In the genomic region with DNA sequence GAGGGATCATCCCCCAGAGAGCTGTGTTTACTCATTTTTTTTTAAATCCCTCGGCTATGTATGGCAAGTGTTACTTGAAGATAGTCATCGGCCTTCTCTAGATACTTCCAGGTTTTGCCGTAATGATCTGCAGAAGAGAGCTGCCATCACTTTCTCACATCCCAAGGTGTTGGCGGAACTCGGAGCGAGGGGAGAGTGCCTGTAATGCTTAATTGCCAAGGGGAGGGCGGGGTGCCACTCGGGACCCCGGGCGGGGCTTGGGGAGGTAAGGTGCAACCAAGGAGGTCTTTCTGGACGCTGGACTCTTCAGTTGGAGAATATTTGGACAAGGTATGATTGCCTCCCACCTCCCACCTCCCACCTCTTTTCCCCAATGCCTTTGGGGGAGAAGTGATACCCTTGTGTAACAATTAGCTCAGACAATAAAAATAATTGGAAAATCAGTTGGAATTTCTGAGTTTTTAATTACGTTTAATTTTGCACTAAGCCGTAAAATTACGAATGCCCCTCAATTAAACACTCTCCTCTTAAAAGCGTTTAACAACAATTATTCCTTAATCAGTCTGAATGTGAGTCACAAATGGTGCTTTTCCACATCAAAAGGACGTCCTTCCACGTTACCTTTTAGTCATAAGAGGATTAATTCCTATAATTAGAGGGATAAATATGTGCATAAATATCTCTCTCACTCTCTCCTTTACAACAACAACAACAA, we compare ENCODE assay signal across 8 mouse cellular contexts. TPM values are rescaled to one million over a fixed set of nuclear protein-coding genes. Genes with fewer than 3 reads are reported as not detected.
DNase-seq lines count a peak whose midpoint lies in the region; ATAC-seq lines count a peak whose summit lies in the region.

No protein-coding gene starts in this region.

- WGBS in kidney, embryonic 16.5 days: 10% methylated on average over 17 of the region's 17 CpGs
- WGBS in embryonic facial prominence, embryonic 15.5 days: 19% methylated on average over 17 of the region's 17 CpGs
- WGBS in hindbrain, embryonic 16.5 days: 15% methylated on average over 17 of the region's 17 CpGs
- WGBS in neural tube, embryonic 11.5 days: 8% methylated on average over 17 of the region's 17 CpGs

- H3K27ac ChIP-seq in kidney, embryonic 16.5 days (ENCODE audit: low read length): peak overlapping the region; percentile 84
- no peak overlapping the region for H3K27ac ChIP-seq in embryonic facial prominence, embryonic 15.5 days (replicated peaks)
- peak overlapping the region; percentile 51; the same call in 1 of the 2 replicates for H3K27ac ChIP-seq in hindbrain, embryonic 16.5 days (ENCODE audit: low read depth, low read length)
- peak overlapping the region; percentile 51; the same call in 1 of the 2 replicates for H3K27ac ChIP-seq in neural tube, embryonic 11.5 days (ENCODE audit: low read depth, low read length)

- ATAC-seq in kidney, embryonic 16.5 days (ENCODE audit: low FRiP score, low TSS enrichment): no peak
- ATAC-seq in embryonic facial prominence, embryonic 15.5 days (ENCODE audit: insufficient number of reproducible peaks, low FRiP score, low TSS enrichment, low read depth): no peak
- ATAC-seq in hindbrain, embryonic 16.5 days: no peak
- no peak for ATAC-seq in neural tube, embryonic 11.5 days (ENCODE audit: insufficient read depth, low FRiP score, low TSS enrichment)

- no peaks in the 10 kb centered on the region for H3K9me3 ChIP-seq in kidney, embryonic 16.5 days (ENCODE audit: low read length)
- no peaks in the 10 kb centered on the region for H3K9me3 ChIP-seq in embryonic facial prominence, embryonic 15.5 days (replicated peaks)
- no peaks in the 10 kb centered on the region for H3K9me3 ChIP-seq in hindbrain, embryonic 16.5 days (ENCODE audit: control insufficient read depth, low read length)
- H3K9me3 ChIP-seq in neural tube, embryonic 11.5 days (ENCODE audit: control insufficient read depth, low read length): no peaks in the 10 kb centered on the region

- peak overlapping the region; percentile 51 for H3K4me3 ChIP-seq in kidney, embryonic 16.5 days (ENCODE audit: low read length)
- peak overlapping the region; percentile 47 for H3K4me3 ChIP-seq in embryonic facial prominence, embryonic 15.5 days (replicated peaks)
- H3K4me3 ChIP-seq in hindbrain, embryonic 16.5 days (ENCODE audit: low read length): peak overlapping the region; percentile 42
- H3K4me3 ChIP-seq in neural tube, embryonic 11.5 days (ENCODE audit: low read depth, low read length): peak overlapping the region; percentile 23

- peak overlapping the region; percentile 81 for H3K4me2 ChIP-seq in kidney, embryonic 16.5 days (replicated peaks; ENCODE audit: low read depth, low read length)
- peak overlapping the region; percentile 59 for H3K4me2 ChIP-seq in embryonic facial prominence, embryonic 15.5 days (replicated peaks)
- H3K4me2 ChIP-seq in hindbrain, embryonic 16.5 days (ENCODE audit: low read length): peak overlapping the region; percentile 82
- peak overlapping the region; percentile 74 for H3K4me2 ChIP-seq in neural tube, embryonic 11.5 days (ENCODE audit: low read depth)

- H3K9ac ChIP-seq in kidney, embryonic 16.5 days (replicated peaks; ENCODE audit: low read length): peak overlapping the region; percentile 70
- no peak overlapping the region for H3K9ac ChIP-seq in embryonic facial prominence, embryonic 15.5 days
- peak overlapping the region; percentile 42 for H3K9ac ChIP-seq in hindbrain, embryonic 16.5 days (ENCODE audit: low read depth, low read length)
- H3K9ac ChIP-seq in neural tube, embryonic 11.5 days (ENCODE audit: low read length): no peak overlapping the region

- no peak for DNase-seq in kidney, adult 8-10 months
- no peak for DNase-seq in neural tube, embryonic 11.5 days (ENCODE audit: low spot score)
- DNase-seq in thymus, postnatal 0 days (ENCODE audit: low spot score): no peak
- no peak for DNase-seq in cerebellum, adult 8-10 months
- DNase-seq in T-cell, adult 2 months (ENCODE audit: low spot score): no peak

- H3K36me3 ChIP-seq in kidney, embryonic 16.5 days (ENCODE audit: insufficient read depth, low read length): no peaks in the 10 kb centered on the region
- no peaks in the 10 kb centered on the region for H3K36me3 ChIP-seq in embryonic facial prominence, embryonic 15.5 days
- no peaks in the 10 kb centered on the region for H3K36me3 ChIP-seq in hindbrain, embryonic 16.5 days (ENCODE audit: control insufficient read depth, insufficient read depth, low read length)
- no peaks in the 10 kb centered on the region for H3K36me3 ChIP-seq in neural tube, embryonic 11.5 days (ENCODE audit: control insufficient read depth, insufficient read depth, low read length)

- peaks cover 27% of the 10 kb centered on the region for H3K4me1 ChIP-seq in kidney, embryonic 16.5 days (ENCODE audit: insufficient read depth, low read length)
- peaks cover 13% of the 10 kb centered on the region; the same call in 1 of the 2 replicates for H3K4me1 ChIP-seq in embryonic facial prominence, embryonic 15.5 days
- peaks cover 8% of the 10 kb centered on the region for H3K4me1 ChIP-seq in hindbrain, embryonic 16.5 days (ENCODE audit: control insufficient read depth, insufficient read depth, low read depth, low read length)
- peaks cover 15% of the 10 kb centered on the region for H3K4me1 ChIP-seq in neural tube, embryonic 11.5 days (ENCODE audit: control insufficient read depth, insufficient read depth, low read length)

- no peaks in the 10 kb centered on the region; the same call in 1 of the 2 replicates for H3K27me3 ChIP-seq in kidney, embryonic 16.5 days (ENCODE audit: insufficient read depth, low read length)
- peaks cover 36% of the 10 kb centered on the region for H3K27me3 ChIP-seq in embryonic facial prominence, embryonic 15.5 days
- H3K27me3 ChIP-seq in hindbrain, embryonic 16.5 days (replicated peaks; ENCODE audit: control insufficient read depth, insufficient read depth, low read length): no peaks in the 10 kb centered on the region; the same call in 1 of the 2 replicates
- no peaks in the 10 kb centered on the region for H3K27me3 ChIP-seq in neural tube, embryonic 11.5 days (ENCODE audit: control insufficient read depth, insufficient read depth, low read length)

RNA-seq across cellular contexts. Expression of a gene that starts 9.2 kb away (rescaled TPM):
- 72.6 and 90.3 TPM in 2 replicates for polyA plus RNA-seq in kidney, embryonic 16.5 days (2015; fragmentation: Nextera tagmentation; extraction: Ambion mirVana)
- polyA plus RNA-seq in embryonic facial prominence, embryonic 15.5 days (2015; fragmentation: Nextera tagmentation; extraction: Ambion mirVana): 33.4 and 36.4 TPM in 2 replicates
- polyA plus RNA-seq in hindbrain, embryonic 16.5 days (2015; fragmentation: Nextera tagmentation; extraction: Ambion mirVana): 128 and 131 TPM in 2 replicates
- polyA plus RNA-seq in neural tube, embryonic 11.5 days (2014; fragmentation: Nextera tagmentation; extraction: Ambion mirVana): 111 and 117 TPM in 2 replicates
- 8.2 TPM in 2 replicates for polyA plus RNA-seq in thymus, postnatal 0 days (2015; fragmentation: Nextera tagmentation; extraction: Ambion mirVana)

Comparison
In these comparisons a context has a peak if more than half of its experiments do, and no peak if none do; other contexts are left out.
1. H3K9ac ChIP-seq: peak in kidney, embryonic 16.5 days (single experiment) and hindbrain, embryonic 16.5 days (single experiment); none in embryonic facial prominence, embryonic 15.5 days (single experiment) and neural tube, embryonic 11.5 days (single experiment).
2. Peak in every context shown above with its lines, with median percentiles within 50 percentile points of each other: H3K4me2 ChIP-seq and H3K4me3 ChIP-seq.